Mouse (Mus musculus) cerebellum, postnatal 4 days (tissue): ENCODE results near the gene Rasd1.
A peak's percentile ranks its signal among the peaks of the same experiment; 100 is the strongest.
"Not testable (repeated sequence)": the region's sequence is repeated elsewhere in the genome, so short reads cannot be mapped to it uniquely, and the experiment has no call there.

ENCODE experiments used
- DNase-seq, 2 experiments: peaks; one replicate each; pipeline ENCODE4 v3.0.0; 2022; ENCODE audit warnings: low spot score in 2 of 2, mixed read lengths in 1 of 2

Rasd1 gene

GRCm38 (mm10) chr11:59960476-59961337, 4.0 kb downstream of the Rasd1 start:
- DNase-seq = no peak

DNA sequence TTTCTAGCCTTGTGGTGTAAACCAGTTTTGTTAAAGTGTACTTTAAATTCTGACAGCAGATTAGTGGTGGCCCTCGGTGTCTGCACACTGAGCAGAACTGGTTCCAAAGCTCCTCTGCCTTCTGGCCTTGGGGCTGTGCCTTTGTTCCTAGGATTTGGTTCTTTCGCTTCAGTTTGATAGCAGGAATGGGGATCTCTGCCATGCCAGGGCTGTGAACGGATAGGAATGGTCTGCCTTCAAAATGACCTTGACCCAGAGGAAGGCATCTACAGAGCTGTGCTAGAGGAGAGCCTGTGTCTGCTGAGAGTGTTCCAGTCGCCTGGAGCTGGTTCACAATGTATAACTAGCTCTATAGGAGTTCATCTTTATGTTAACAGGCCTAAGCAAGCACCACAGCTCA, 5.3 kb downstream of the Rasd1 start:
- DNase-seq = no peak

GRCm38 (mm10) chr11:59956749-59957148, 8.0 kb downstream of the Rasd1 start:
- DNase-seq = no peak

- no peak for DNase-seq
These were observed 11.9 kb downstream of the Rasd1 start for GRCm38 (mm10) chr11:59952892-59953291.

DNA sequence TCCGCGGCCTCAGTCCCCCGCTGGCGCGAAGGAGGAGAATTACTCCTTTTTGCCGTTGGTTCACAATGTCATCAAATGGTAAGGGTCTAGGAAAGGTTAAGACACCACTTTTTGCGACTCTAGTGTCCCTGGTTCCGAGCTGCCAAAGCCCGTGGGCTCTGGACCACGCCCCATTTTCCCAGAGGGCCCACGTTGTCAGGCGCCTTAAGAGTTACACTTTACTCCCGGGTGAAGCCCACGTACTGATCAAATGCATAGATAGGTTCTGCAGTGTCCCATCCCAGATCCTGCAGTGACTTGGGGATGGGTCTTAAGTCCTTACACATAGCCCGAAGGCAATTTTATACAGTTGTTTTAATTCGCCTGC, 16.4 kb downstream of the Rasd1 start:
- no peak for DNase-seq

GRCm38 (mm10) chr11:59947752-59948400, 16.9 kb downstream of the Rasd1 start, which contains the start of gene Med9:
Med9 (plus strand) TSS chr11:59948206.
- DNase-seq = peak; percentile 85 to 95

GRCm38 (mm10) chr11:59944855-59945254, 19.9 kb downstream of the Rasd1 start:
- not testable (repeated sequence) for DNase-seq

DNA sequence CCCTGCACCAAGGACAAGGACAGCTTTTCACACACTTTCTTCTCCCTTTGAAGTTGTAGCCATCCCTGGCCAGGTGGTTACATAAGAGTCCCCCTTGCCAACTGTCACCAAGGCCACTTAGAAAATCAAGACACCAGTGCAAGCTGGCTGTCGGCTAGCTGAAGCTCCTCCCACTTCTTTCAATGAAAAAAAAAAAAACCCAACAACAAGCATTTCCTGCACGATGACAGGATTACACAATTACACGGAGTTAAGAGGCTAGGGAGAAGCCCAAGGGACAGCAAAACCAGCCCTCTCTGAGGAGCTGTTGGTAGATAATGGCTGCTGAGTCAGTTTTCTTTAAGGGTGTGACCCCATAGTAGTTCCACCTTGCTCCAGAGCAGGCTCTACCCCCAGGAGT, 23.4 kb downstream of the Rasd1 start:
- no peak for DNase-seq

DNA sequence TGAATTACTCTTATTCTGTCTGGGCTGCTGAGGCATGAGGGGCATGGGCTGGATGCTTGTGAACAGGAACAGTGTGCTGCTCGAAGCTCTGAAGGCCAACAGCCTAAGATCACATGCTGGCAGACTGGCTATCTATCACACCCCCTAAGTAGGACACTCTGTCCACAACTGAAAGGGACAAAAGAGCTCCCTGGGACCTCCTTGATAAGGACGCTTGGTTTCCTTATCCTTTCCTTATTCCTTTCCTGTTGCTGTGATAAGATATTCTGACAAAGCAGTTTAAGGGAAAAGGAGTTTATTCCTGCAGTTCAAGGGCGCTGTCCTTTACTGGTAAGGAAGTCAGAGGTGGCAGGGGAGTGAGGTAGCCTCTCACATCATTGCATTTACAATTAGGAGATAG, 24.1 kb downstream of the Rasd1 start:
- no peak for DNase-seq

DNA sequence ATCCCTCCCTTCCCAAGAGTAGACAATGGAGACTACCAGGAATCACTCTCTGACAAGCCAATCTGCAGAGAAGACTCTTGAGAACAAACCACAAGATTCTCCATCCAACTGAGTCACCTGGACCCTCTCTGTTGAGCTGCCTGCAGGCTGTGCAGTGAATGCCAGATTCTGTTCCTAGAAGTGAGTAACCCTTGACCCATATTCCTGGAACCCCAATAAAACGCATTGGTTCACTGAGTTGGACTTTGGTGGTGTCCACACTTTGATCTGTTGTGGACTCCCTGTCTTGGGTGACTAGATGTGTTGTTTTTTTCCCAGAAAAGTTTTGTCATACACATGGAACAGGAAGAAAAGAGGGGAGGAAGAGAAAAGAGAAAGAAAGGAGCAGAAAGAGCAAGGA, 24.9 kb downstream of the Rasd1 start:
- no peak for DNase-seq

- no peak for DNase-seq
These were observed 27.1 kb downstream of the Rasd1 start for GRCm38 (mm10) chr11:59937615-59938014.

DNA sequence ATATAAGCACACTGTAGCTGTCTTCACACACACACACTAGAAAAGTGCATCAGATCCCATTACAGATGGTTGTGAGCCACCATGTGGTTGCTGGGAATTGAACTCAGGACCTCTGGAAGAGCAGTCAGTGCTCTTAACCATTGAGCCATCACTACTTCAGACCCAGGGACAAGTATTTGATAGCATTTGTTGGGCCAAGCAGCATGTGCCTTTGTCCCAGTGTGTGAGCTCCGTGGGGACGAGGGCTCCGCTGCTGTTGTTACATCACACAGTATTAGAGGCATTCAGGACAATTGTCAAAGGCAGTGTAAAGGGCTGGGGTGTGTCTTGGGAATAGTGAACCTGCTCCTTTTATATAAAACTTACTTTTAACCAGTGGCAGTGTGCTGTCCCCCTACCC, 27.7 kb downstream of the Rasd1 start:
- DNase-seq = no peak

- no peak for DNase-seq
These were observed 30.8 kb downstream of the Rasd1 start for GRCm38 (mm10) chr11:59933943-59934342.

DNA sequence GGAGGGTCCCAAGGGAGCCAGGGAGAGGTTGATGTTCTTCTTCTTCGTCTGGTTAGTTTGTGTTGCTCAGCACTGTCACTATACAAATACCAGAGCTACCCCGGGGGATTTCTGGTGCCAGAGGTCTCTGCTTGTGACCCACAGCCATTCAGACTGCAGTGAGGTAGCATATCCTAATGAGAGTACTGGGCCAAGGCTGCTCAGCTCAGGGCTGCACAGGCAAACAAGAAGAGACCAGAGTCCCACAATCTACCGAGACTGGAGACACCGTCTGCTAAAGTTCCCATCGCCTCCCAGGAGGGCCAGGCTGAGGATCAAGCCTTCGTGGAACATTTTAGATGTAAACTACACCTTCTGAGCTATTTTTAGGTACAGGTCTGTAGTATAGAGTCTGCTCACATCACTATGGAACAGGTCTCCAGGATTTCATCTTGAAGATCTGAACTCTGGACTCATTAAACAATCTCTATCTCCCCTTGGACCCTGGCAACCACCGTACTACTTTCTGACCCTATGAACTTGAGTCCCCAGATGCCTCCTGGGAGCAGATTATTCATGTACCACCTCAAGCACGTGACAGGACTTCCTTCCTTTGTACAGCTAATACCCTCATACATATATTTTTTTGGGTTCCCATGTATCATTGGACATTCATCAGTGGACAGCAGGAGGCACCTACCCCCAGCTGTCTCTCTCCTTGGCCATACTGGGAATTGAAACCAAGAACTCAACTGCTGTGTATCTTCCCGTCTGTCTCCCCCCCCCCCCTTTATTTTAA, 32.0 kb downstream of the Rasd1 start:
- no peak for DNase-seq

DNA sequence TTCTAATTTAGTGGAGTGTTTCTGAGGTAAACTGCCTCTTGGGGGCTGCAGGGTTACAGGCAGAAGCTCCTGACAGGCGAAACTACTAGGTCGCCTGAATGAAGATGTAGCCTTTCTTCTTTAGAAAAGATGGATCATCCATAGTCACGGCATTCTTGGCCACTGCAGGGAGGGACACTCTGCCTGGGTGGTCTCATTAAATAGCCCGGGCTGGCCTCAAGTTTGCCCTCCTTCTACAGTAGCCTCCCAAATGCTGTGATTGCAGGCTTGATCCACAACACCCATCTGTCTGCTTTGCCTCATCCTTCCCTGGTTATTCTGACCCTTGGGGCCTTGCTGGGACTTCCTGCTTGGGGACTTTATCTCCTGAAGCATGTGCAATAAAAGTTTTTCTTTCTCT, 34.7 kb downstream of the Rasd1 start:
- no peak for DNase-seq

GRCm38 (mm10) chr11:59921265-59921664, 43.5 kb downstream of the Rasd1 start:
- DNase-seq = no peak

GRCm38 (mm10) chr11:59920331-59920730, 44.4 kb downstream of the Rasd1 start:
- DNase-seq = no peak

- DNase-seq = no peak
These were observed 45.3 kb downstream of the Rasd1 start for GRCm38 (mm10) chr11:59919401-59919800.

DNA sequence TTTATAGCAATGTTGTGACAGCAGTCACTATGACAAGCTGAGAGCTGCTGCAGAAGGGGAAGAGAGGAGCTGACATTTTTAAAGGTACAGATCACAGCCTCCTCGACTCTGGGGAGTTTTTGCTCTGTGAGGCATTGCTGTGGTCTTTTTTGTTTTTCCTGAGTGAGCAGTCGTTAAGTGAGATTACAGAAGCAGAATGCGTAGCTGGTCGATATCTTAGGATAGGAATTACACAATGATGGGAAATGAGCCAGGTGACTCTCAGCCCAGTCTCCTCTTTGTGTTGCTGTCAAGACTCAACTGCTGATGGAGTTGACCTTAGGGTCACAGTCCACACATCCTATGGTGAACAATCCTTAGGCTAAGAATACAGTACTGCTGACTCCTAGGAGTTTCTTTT, 46.7 kb downstream of the Rasd1 start:
- no peak for DNase-seq

DNA sequence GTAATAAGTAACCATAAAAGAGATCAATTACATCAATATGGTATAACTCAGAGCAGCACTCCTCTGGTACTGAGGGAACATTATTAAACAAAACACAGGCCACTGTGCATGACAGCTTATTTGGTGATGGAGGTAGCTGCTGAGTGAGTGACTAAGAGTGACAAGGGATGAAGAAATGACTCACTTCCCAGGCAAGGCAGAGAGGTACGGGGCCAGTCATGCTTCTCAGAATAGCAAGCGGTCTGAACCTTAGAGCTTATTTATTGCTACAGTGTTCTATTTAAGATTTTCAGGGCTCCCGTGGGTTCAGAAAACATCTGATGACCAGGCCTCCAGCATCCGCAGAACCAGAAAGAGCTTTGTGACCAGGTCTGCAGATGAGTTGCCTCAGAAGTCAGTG, 51.0 kb downstream of the Rasd1 start:
- DNase-seq = no peak
